Comparison of ENCODE assay signal across 9 mouse cellular contexts in genomic region chr7:105628633-105629032, GRCm38 (mm10). TPM values are rescaled to one million over a fixed set of nuclear protein-coding genes. Genes with fewer than 3 reads are reported as not detected.
DNase-seq lines count a peak whose midpoint lies in the region; ATAC-seq lines count a peak whose summit lies in the region.
"Had no signal": no experiment of that assay in that cellular context is flagged by ENCODE, and none has a peak within 500 bp of the region (broad histone marks: within the 10 kb centered on the region; RNA-seq: fewer than 3 reads in every experiment).

No protein-coding gene starts in this region.

- ATAC-seq in hindbrain, embryonic 16.5 days, result no peak

- H3K4me1 ChIP-seq in hindbrain, embryonic 10.5 days (replicated peaks), result peaks cover 25% of the 10 kb centered on the region
- H3K4me1 ChIP-seq in hindbrain, embryonic 16.5 days (ENCODE audit: control insufficient read depth, insufficient read depth, low read depth, low read length), result peaks cover 27% of the 10 kb centered on the region
- peaks cover 57% of the 10 kb centered on the region for H3K4me1 ChIP-seq in megakaryocyte, embryonic 14.5 days

- no peak overlapping the region for H3K4me2 ChIP-seq in hindbrain, embryonic 16.5 days (ENCODE audit: low read length)

- no peak for DNase-seq in hindbrain, embryonic 10.5 days (ENCODE audit: low spot score)
- DNase-seq in adrenal gland, postnatal 10 days, result peak; percentile 80
- peak; percentile 90 for DNase-seq in heart, adult 8-10 months (ENCODE audit: low spot score)
- DNase-seq in kidney, adult 9 months, result peak; percentile 78
- DNase-seq in thymus, postnatal 4 days, result no peak
- DNase-seq in urinary bladder, postnatal 25 days (ENCODE audit: low spot score), result no peak

- no peak overlapping the region for H3K4me3 ChIP-seq in hindbrain, embryonic 10.5 days
- no peak overlapping the region for H3K4me3 ChIP-seq in hindbrain, embryonic 16.5 days (ENCODE audit: low read length)
- H3K4me3 ChIP-seq in megakaryocyte, embryonic 14.5 days (replicated peaks), result peak overlapping the region; percentile 48

- H3K27me3 ChIP-seq in hindbrain, embryonic 10.5 days (ENCODE audit: insufficient read depth, poor library complexity, severe bottlenecking), result no peaks in the 10 kb centered on the region
- no peaks in the 10 kb centered on the region for H3K27me3 ChIP-seq in hindbrain, embryonic 16.5 days (replicated peaks; ENCODE audit: control insufficient read depth, insufficient read depth, low read length)
- H3K27me3 ChIP-seq in megakaryocyte, embryonic 14.5 days (replicated peaks), result peaks cover 16% of the 10 kb centered on the region

- 41% methylated on average over 3 of the region's 3 CpGs for WGBS in hindbrain, embryonic 10.5 days
- 16% methylated on average over 3 of the region's 3 CpGs for WGBS in hindbrain, embryonic 16.5 days

- H3K9me3 ChIP-seq in hindbrain, embryonic 10.5 days, result no peaks in the 10 kb centered on the region
- no peaks in the 10 kb centered on the region for H3K9me3 ChIP-seq in hindbrain, embryonic 16.5 days (ENCODE audit: control insufficient read depth, low read length)
- H3K9me3 ChIP-seq in megakaryocyte, embryonic 14.5 days, result no peaks in the 10 kb centered on the region
- H3K9me3 ChIP-seq: G1E had no signal

- H3K27ac ChIP-seq in hindbrain, embryonic 10.5 days, result peak overlapping the region; percentile 35; the same call in 1 of the 2 replicates
- no peak overlapping the region for H3K27ac ChIP-seq in hindbrain, embryonic 16.5 days (ENCODE audit: low read depth, low read length)

- H3K9ac ChIP-seq in hindbrain, embryonic 16.5 days (ENCODE audit: low read depth, low read length), result no peak overlapping the region

- peaks cover 19% of the 10 kb centered on the region for H3K36me3 ChIP-seq in hindbrain, embryonic 10.5 days
- peaks cover 13% of the 10 kb centered on the region for H3K36me3 ChIP-seq in hindbrain, embryonic 16.5 days (ENCODE audit: control insufficient read depth, insufficient read depth, low read length)
- peaks cover 16% of the 10 kb centered on the region for H3K36me3 ChIP-seq in megakaryocyte, embryonic 14.5 days (replicated peaks; ENCODE audit: low read length)

RNA-seq across cellular contexts. Expression of gene Trim3, which starts 4.7 kb away (rescaled TPM):
- 40.9 and 42.2 TPM in 2 replicates for polyA plus RNA-seq in hindbrain, embryonic 10.5 days (2016; fragmentation: Nextera tagmentation; extraction: Ambion mirVana)
- polyA plus RNA-seq in hindbrain, embryonic 16.5 days (2015; fragmentation: Nextera tagmentation; extraction: Ambion mirVana), result 108 and 119 TPM in 2 replicates
- 10 to 100 TPM; 32.5 to 45.1 TPM for total RNA-seq in adrenal gland, postnatal 10 days (2021)
- total RNA-seq in heart, adult 8-10 months (2022), result 10 to 100 TPM; 21.2 to 26.8 (median 23.5) TPM
- polyA plus RNA-seq in megakaryocyte, embryonic 14.5 days (2012; ENCODE audit: insufficient read depth, low replicate concordance), result 5.4 and 7.3 TPM in 2 replicates

RNA-seq across cellular contexts. Expression of gene Timm10b, which starts 11.2 kb away (rescaled TPM):
- 164 and 184 TPM in 2 replicates for polyA plus RNA-seq in hindbrain, embryonic 10.5 days (2016; fragmentation: Nextera tagmentation; extraction: Ambion mirVana)
- polyA plus RNA-seq in hindbrain, embryonic 16.5 days (2015; fragmentation: Nextera tagmentation; extraction: Ambion mirVana), result 145 and 159 TPM in 2 replicates
- 100 to 1,000 TPM; 129 to 132 TPM for total RNA-seq in adrenal gland, postnatal 10 days (2021)
- 10 to 100 TPM; 75.1 to 86.0 (median 79.7) TPM for total RNA-seq in heart, adult 8-10 months (2022)
- 588 and 794 TPM in 2 replicates for polyA plus RNA-seq in megakaryocyte, embryonic 14.5 days (2012; ENCODE audit: insufficient read depth, low replicate concordance)

RNA-seq across cellular contexts. Expression of gene Arfip2, which starts 11.6 kb away (rescaled TPM):
- 58.4 and 69.7 TPM in 2 replicates for polyA plus RNA-seq in hindbrain, embryonic 10.5 days (2016; fragmentation: Nextera tagmentation; extraction: Ambion mirVana)
- polyA plus RNA-seq in hindbrain, embryonic 16.5 days (2015; fragmentation: Nextera tagmentation; extraction: Ambion mirVana), result 85.2 and 91.1 TPM in 2 replicates
- total RNA-seq in adrenal gland, postnatal 10 days (2021), result 10 to 100 TPM; 48.3 to 57.8 TPM
- 10 to 100 TPM; 11.5 to 14.1 (median 13.0) TPM for total RNA-seq in heart, adult 8-10 months (2022)
- 18.8 and 50.9 TPM in 2 replicates for polyA plus RNA-seq in megakaryocyte, embryonic 14.5 days (2012; ENCODE audit: insufficient read depth, low replicate concordance)

RNA-seq across cellular contexts. Expression of gene Gm45799, which starts 11.7 kb away (rescaled TPM):
- polyA plus RNA-seq in hindbrain, embryonic 10.5 days (2016; fragmentation: Nextera tagmentation; extraction: Ambion mirVana), result 18.5 and 28.1 TPM in 2 replicates
- 7.9 and 9.7 TPM in 2 replicates for polyA plus RNA-seq in hindbrain, embryonic 16.5 days (2015; fragmentation: Nextera tagmentation; extraction: Ambion mirVana)
- total RNA-seq in adrenal gland, postnatal 10 days (2021), result 10 to 100 TPM in 1 of 2 experiments, 1 to 10 TPM in 1; 6.3 to 10.4 TPM
- total RNA-seq in heart, adult 8-10 months (2022), result 1 to 10 TPM; 1.1 to 6.9 (median 1.8) TPM
- 276 and 880 TPM in 2 replicates for polyA plus RNA-seq in megakaryocyte, embryonic 14.5 days (2012; ENCODE audit: insufficient read depth, low replicate concordance)

RNA-seq across cellular contexts. Expression of gene Dnhd1, which starts 22.0 kb away (rescaled TPM):
- polyA plus RNA-seq in hindbrain, embryonic 10.5 days (2016; fragmentation: Nextera tagmentation; extraction: Ambion mirVana), result 0.31 and 0.51 TPM in 2 replicates
- polyA plus RNA-seq in hindbrain, embryonic 16.5 days (2015; fragmentation: Nextera tagmentation; extraction: Ambion mirVana), result 1.5 and 1.6 TPM in 2 replicates
- total RNA-seq in adrenal gland, postnatal 10 days (2021), result 1 to 10 TPM; 3.0 to 4.7 TPM
- under 1 TPM; 0.20 to 0.73 (median 0.61) TPM for total RNA-seq in heart, adult 8-10 months (2022)
- 0.63 TPM in 1 of 2 replicates, not detected in the other for polyA plus RNA-seq in megakaryocyte, embryonic 14.5 days (2012; ENCODE audit: insufficient read depth, low replicate concordance)

Comparison
In these comparisons a context has a peak if more than half of its experiments do, and no peak if none do; other contexts are left out.
1. DNase-seq: peak in adrenal gland, postnatal 10 days (single experiment), heart, adult 8-10 months (single experiment) and kidney, adult 9 months (single experiment); none in hindbrain, embryonic 10.5 days (single experiment), thymus, postnatal 4 days (single experiment) and urinary bladder, postnatal 25 days (single experiment).